Mouse (Mus musculus) kidney, adult 8-10 months (tissue): Measurements from ENCODE around the gene Litaf.
A peak's percentile ranks its signal among the peaks of the same experiment; 100 is the strongest.

Source experiments
- DNase-seq, 2 experiments: peaks; one replicate each; pipeline ENCODE4 v3.0.0; 2022

Litaf gene

GRCm38 (mm10) chr16:11065431-11065830 is 526 bp downstream of the Litaf start:
- DNase-seq = no peak

GRCm38 (mm10) chr16:11064742-11065141 is 1.2 kb downstream of the Litaf start:
- DNase-seq = no peak

GRCm38 (mm10) chr16:11064341-11064740 is 1.6 kb downstream of the Litaf start:
- DNase-seq = no peak

- DNase-seq = peak; percentile 87 to 91
Observed at GRCm38 (mm10) chr16:11062794-11063721, 2.9 kb downstream of the Litaf start.

GRCm38 (mm10) chr16:11060645-11061044 is 5.3 kb downstream of the Litaf start, which contains the start of gene Snn:
Gene Snn, plus strand, starts transcription at chr16:11060945.
- DNase-seq = no peak

GRCm38 (mm10) chr16:11055916-11056315 is 10.0 kb downstream of the Litaf start:
- no peak for DNase-seq

GRCm38 (mm10) chr16:11054871-11055270 is 11.1 kb downstream of the Litaf start:
- DNase-seq = no peak

- DNase-seq = no peak
Observed at GRCm38 (mm10) chr16:11054409-11054808, 11.5 kb downstream of the Litaf start.

GRCm38 (mm10) chr16:11051134-11051533 is 14.8 kb downstream of the Litaf start:
- peak; percentile 56 to 58 for DNase-seq

- DNase-seq = no peak
Observed at GRCm38 (mm10) chr16:11050226-11050625, 15.7 kb downstream of the Litaf start.

- no peak for DNase-seq
Observed at GRCm38 (mm10) chr16:11047130-11047529, 18.8 kb downstream of the Litaf start.

GRCm38 (mm10) chr16:11046437-11046836 is 19.5 kb downstream of the Litaf start:
- peak in 1 of 2 experiments; percentile 29 for DNase-seq

GRCm38 (mm10) chr16:11043239-11043638 is 22.7 kb downstream of the Litaf start:
- DNase-seq = no peak

- no peak for DNase-seq
Observed at GRCm38 (mm10) chr16:11040603-11041002, 25.4 kb downstream of the Litaf start.

GRCm38 (mm10) chr16:11035790-11036431 is 30.0 kb downstream of the Litaf start:
- DNase-seq = peak; percentile 37 to 73

GRCm38 (mm10) chr16:11035273-11035672 is 30.7 kb downstream of the Litaf start:
- no peak for DNase-seq

- DNase-seq = peak; percentile 78 to 92
Observed at GRCm38 (mm10) chr16:11034193-11034803, 31.7 kb downstream of the Litaf start.

GRCm38 (mm10) chr16:11031320-11031719 is 34.6 kb downstream of the Litaf start:
- no peak for DNase-seq

- DNase-seq = no peak
Observed at GRCm38 (mm10) chr16:11030844-11031243, 35.1 kb downstream of the Litaf start.

- no peak for DNase-seq
Observed at GRCm38 (mm10) chr16:11028206-11028605, 37.8 kb downstream of the Litaf start.

GRCm38 (mm10) chr16:11024841-11025240 is 41.1 kb downstream of the Litaf start:
- no peak for DNase-seq

GRCm38 (mm10) chr16:11023618-11024017 is 42.3 kb downstream of the Litaf start:
- DNase-seq = no peak

GRCm38 (mm10) chr16:11022113-11022489 is 43.9 kb downstream of the Litaf start:
- no peak for DNase-seq
